Mouse (Mus musculus): ENCODE measurements around the gene Gimap4. TPM values are rescaled to one million over a fixed set of nuclear protein-coding genes. Genes with fewer than 3 reads are reported as not detected.

The Gimap4 gene
- total RNA-seq (2023), result under 1 TPM; 0.66 to 0.95 TPM

DNA sequence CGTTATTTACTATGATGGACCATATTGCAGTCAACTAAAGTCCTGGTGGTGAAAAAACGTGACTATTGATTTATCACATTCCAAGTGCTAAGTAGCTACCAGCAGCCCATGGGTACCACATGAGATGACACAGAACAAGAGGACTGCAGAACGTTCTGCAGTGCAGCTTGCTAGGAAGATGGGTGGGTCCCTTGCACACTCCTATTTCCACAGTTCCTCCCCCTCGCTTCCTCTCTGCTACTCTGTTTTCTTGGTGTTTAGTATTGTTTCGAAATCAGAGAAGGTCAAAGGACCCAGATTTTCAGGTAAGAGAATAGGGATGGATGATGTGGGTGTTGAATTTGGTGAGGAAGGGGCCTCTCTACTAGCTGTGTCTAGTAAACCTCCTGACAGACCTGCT lies at the start of gene Gimap4:
TSS of gene Gimap4 (plus strand) at position 231 of the 400 bp plus-strand sequence.

DNA sequence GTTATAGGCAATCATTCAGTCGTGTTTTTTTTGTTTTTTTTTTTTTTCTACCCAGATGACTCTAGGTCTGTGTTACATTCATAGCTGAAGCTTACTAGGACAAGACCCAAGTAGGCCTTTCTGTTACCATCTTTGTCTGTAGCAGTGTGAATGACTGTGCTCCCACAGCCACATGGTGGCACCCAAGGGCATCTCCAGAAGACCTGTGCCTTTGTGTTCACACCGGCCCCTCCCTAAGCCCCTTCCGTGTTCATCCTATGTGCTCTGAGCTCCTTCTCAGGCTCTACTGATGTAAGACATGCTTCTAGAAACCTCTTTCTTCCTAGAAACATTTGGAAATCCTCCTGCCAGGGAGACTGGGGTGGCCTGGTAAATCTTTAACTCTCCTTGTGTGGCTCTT lies 37.4 kb upstream of the Gimap4 start, which contains the start of gene Gimap8:
TSS of gene Gimap8 (plus strand) at position 240 of the 400 bp plus-strand sequence.

DNA sequence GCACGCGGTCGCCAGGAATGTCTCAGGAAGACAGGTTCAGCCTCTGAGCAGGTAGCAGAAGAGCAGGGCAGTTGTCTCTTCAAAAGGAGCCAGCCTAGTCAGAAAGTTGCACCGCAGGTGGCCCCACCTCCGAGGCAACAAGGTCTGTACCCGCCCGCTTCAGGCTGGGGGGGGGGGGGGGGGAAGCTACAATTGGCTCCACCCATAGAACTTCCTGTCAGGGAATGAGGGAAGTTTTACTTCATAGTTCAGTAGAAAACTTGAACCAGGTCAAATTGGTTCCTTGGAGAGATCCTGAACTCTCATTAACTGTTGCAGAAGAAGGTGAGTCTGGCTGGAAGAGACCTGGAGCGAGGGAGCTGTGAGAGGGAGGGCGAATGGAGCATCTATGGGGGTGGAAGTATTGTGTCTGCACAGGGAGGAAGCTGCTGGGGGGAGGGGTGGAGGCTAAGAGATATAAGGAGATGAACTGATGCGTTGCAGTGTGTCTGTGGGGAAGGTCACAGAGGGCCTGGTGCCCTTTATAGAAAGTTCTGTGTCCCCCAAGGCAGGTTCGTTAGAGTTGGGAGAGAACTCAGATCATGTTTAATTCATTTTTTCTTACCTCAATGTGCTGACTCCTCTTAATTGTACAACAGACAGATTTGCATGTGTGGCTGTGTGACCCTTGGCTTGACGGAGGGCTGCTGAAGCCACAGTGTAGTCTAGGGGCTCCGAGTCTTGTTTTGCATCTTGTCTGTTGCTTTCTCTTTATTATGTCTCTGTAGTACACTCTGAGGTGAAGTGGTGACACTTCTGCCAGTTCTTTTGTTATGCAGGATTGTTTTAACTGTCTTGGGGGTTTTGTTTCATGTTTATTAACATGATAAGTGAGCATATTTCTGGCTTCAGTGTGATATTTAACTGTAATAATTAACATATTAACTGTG lies 8.2 kb upstream of the Gimap4 start, which contains the start of gene Gimap9:
TSS of gene Gimap9 (plus strand) at position 199 of the 929 bp plus-strand sequence.

DNA sequence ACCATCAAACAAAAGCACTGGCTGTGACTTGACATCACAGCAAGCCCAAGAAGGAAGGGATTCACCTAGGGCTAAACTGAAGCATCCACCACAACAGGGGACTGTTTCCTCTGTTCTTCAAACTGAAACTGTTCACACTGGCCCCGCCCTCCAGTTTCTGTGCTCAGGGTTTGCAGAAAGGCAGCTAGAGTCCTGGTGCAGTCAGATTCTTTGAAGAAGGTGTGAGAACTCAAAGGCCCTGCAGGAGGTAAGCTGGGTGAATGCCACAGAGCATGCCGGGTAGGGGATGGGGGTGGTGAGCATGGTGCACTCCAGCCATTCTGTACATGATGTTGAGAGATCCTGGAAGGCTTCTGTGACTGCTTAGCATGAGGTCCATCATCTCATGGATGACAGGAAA lies 34.1 kb downstream of the Gimap4 start, which contains the start of the genes Gm28053 and Gimap7:
TSS of gene Gm28053 (plus strand) at position 153 of the 400 bp plus-strand sequence.
TSS of gene Gimap7 (plus strand) at position 167 of the 400 bp plus-strand sequence.

DNA sequence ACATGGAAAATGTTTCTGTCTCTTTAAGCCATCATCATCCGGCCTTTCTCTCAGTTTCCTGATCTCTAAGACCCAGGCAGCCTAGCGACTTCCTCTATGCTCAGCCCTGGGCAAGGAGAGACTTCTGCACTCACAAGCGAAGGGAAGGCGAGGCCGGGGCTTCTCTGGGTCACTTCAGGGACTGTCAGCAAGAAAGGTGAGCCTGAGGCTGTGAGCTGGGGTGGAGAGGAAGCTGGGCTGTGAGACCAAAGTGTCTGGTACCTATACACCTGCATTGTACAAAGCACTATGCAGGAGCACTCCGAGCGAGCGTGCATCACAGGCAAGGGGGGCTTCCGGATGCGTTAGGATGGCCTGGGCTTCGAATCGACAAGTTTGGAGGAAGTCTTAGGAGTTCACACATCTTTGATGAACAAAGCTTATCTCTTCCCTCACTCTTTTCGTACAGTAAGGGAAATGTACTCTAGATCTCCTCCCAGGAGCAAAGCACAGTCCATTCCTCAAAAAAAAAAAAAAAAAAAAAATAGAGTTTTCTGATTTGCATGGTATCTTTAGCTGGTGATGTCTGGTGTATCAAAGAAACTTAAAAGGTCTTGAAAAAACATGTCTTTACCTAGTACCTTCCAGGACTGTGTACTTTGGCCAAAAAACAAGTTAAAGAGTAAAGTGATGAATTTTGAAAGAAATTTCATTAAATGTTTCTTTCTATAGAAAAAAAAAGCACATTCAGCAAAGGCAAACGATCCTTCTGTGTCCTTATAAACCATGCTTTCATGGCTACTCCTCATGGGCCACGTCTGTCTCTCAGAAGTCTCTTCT lies 54.8 kb downstream of the Gimap4 start, which contains the start of gene Gimap1:
TSS of gene Gimap1 (plus strand) at position 94 of the 819 bp plus-strand sequence.

Other genes starting within 250 kb of the Gimap4 start
- 10 to 100 TPM; 12.4 to 16.9 TPM for gene Zfp467, start 238.7 kb upstream of the Gimap4 start, total RNA-seq (2023)
- under 1 TPM; 0.04 to 0.09 TPM for gene Sspo, start 236.3 kb upstream of the Gimap4 start, total RNA-seq (2023)
- gene Atp6v0e2, start 146.9 kb upstream of the Gimap4 start, total RNA-seq (2023), result under 1 TPM; 0.35 to 0.67 TPM
- gene Lrrc61, start 129.8 kb upstream of the Gimap4 start, total RNA-seq (2023), result 10 to 100 TPM; 26.3 to 32.0 TPM
- gene Rarres2, start 111.8 kb upstream of the Gimap4 start, total RNA-seq (2023), result not detected
- gene Gm45021, start 94.9 kb upstream of the Gimap4 start, total RNA-seq (2023), result not detected
- gene Repin1, start 90.7 kb upstream of the Gimap4 start, total RNA-seq (2023), result 1 to 10 TPM; 1.8 to 5.0 TPM
- not detected for gene Gm44965, start 90.6 kb upstream of the Gimap4 start, total RNA-seq (2023)
- gene Zfp775, start 82.5 kb upstream of the Gimap4 start, total RNA-seq (2023), result 1 to 10 TPM in 1 of 2 experiments, under 1 TPM in 1; 0.89 to 3.1 TPM
- gene AI854703, start 57.8 kb upstream of the Gimap4 start, total RNA-seq (2023), result under 1 TPM in 1 of 2 experiments, not detected in 1; 0.13 TPM
- gene Gimap8, start 37.3 kb upstream of the Gimap4 start, total RNA-seq (2023), result under 1 TPM; 0.26 to 0.31 TPM
- 1 to 10 TPM; 3.6 to 4.9 TPM for gene Gimap9, start 8.4 kb upstream of the Gimap4 start, total RNA-seq (2023)
- 1 to 10 TPM; 5.0 to 5.9 TPM for gene Gimap6, start 23.7 kb downstream of the Gimap4 start, total RNA-seq (2023)
- gene Gm28053, start 34.1 kb downstream of the Gimap4 start, total RNA-seq (2023), result not detected
- under 1 TPM in 1 of 2 experiments, not detected in 1; 0.56 TPM for gene Gimap7, start 34.1 kb downstream of the Gimap4 start, total RNA-seq (2023)
- gene Gimap1, start 54.5 kb downstream of the Gimap4 start, total RNA-seq (2023), result 1 to 10 TPM in 1 of 2 experiments, under 1 TPM in 1; 0.93 to 1.1 TPM
- gene Gimap5, start 61.6 kb downstream of the Gimap4 start, total RNA-seq (2023), result 1 to 10 TPM; 1.1 to 1.4 TPM
- 1 to 10 TPM in 1 of 2 experiments, under 1 TPM in 1; 0.89 to 1.3 TPM for gene Gimap3, start 86.3 kb downstream of the Gimap4 start, total RNA-seq (2023)
- gene Tmem176a, start 156.4 kb downstream of the Gimap4 start, total RNA-seq (2023), result 10 to 100 TPM in 1 of 2 experiments, 1 to 10 TPM in 1; 8.1 to 19.0 TPM
- 10 to 100 TPM; 19.5 to 23.8 TPM for gene Tmem176b, start 156.9 kb downstream of the Gimap4 start, total RNA-seq (2023)
- gene Aoc1, start 188.3 kb downstream of the Gimap4 start, total RNA-seq (2023), result not detected
- under 1 TPM in 1 of 2 experiments, not detected in 1; 0.13 TPM for gene 1600015I10Rik, start 245.3 kb downstream of the Gimap4 start, total RNA-seq (2023)